Mouse (Mus musculus) spleen, postnatal 14 days (tissue): Measurements from ENCODE around the gene Medag.

Experiments used
- DNase-seq, 2 experiments: peaks; one replicate each; pipeline ENCODE4 v3.0.0; 2021 to 2022; ENCODE audit warnings: low spot score in 2 of 2

Medag gene

DNA sequence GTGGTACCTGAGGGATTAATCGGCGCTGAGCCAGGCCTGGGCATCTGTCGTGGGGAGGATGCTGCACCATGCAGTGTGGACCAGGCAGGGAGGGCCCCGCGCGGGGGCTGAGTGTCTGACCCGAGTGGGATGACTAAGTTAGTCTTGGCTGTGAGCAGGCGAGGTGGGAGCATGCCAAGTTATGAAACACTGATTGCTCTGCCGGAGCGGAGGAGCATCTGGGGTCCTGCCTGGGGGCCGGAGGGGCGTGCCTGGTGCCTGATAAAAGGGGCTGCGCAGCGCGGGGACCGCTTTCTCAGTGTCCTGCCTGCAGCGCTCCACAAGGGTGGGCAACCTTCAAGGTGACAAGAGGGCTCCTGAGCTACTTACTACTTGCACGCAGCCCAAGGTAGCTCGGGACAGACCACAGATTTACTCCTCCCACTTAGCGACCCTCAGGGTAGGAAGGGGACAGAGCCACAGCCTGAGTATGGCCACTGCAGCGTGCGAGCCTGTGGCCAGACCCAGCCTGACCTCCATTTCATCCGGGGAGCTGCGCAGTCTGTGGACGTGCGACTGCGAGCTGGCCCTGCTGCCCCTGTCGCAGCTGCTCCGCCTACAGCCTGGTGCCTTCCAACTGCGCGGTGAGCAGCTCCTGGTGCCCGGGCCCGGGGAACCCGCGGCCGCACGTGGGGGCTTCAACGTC is at the start of gene Medag:
Gene Medag, plus strand, starts transcription at position 241 of the 685 bp plus-strand sequence.
- DNase-seq = no peak

DNA sequence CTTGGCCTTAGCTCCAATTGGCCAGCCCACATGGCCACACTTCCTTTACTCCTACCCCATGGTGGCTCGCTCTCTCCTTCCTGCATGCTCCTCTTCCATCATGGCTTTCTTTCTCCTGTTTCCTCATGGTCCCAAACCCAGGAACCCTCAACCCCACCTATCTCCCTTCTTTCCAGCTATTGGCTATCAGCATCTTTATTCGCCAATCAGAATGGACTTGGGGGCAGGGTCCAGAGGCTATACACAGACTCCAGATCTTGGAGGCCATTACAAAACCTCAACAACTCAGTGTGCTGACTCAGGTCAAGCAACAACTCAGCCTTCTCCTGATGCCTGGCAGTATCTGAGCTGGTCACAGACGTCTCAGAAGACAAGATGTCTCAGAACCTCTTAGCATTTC is 48.9 kb upstream of the Medag start:
- no peak for DNase-seq

DNA sequence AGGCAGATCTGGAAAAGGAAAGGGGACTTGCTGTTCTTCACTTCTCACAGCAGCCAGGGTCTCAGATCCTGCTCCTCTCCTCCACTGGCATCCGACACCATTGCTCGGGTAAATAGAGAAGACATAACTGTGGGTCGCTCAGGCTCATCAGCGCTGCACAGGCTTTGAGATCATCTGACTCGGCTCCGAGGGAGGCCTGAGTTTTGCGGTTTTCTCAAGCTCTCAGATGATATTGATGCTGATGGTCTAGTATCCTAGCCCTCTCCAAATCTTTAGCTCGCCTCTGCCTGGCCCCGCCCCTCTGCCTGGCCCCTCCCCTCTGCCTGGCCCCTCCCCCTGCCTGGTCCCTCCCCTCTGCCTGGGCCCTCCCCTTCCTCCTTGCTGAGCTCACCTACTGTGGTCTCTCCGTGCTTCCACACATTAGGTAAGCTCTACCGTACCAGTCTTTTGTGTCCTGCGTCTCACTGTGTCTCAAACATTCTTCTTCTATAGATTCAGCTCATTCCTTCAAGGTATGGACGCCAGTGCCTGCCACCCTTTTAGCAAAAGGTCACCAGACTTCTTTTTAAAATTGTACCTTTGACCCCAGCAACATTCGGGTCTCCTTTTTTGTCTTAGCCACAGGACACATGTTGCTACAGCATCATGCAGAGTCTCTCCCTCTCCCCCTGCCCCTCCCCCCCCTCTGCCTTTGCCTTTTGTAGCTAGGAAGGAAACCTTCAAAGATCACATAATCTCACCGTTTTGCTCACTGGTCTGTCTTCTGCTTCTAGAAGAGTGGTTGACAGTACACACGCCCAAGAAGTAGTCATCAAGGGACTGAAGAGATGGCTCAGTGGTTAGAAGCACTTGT is 47.4 kb upstream of the Medag start:
- DNase-seq = no peak

DNA sequence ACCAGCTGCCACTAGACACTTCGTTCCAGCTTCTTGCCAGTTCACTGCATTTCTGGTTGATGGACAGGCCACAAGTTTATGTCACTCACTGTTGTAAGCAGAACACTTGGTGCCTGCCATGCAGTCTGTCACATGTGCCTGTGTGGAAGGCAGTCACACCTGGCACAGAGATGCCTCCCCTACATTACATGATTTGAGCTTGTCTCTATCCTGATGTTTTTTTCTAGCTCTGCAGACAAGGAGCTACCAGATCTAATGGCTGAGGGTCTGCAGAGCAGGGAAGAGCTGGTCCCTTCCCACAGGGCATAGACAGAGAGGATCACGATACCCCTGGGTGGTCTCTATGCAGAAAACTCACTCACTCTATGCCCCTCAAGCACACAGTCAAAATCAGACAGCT is 44.5 kb upstream of the Medag start:
- DNase-seq = no peak

DNA sequence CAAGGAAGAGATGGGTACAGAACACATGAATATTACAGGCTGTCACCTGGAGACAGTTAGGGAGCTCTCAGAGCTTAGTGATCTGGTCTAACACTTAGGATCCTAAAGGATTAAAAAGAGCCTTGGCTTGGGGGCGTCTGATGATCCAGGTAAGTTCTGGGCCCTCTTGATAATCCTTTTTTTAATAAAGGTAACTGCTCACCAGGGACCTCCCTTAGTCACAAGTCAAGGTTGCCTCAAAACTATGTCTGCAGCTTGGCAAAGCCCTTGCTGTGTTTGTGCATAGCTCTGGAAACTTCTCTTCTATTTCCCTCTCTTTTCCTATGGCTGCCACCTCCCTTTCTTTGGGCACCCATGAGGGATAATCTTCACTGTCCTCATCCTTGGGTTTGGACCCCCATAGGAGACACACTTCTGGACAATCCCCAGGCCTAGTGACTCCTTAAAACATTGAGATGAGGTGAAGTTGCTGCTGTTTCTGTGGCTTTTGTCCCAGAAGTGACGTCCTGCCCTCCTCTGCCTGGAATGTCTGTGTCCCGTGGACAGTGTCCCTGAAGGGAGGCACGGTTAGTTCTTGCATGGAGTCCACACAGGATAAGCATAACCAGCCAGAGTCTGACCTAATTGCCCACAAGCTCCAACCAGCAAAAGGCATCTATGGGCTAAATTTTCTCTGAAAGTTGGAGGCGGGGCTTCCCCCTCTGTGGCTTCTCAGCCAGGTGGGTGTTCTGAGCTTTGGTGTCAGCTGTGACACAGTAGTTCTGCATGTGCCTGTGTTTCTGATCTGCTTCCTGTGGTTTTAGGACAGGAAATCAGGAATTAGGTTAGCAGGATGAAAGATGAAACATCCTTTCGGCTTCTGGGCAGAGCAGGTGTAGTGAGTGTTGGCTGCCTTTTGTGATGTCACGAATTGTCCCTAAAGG is 43.7 kb upstream of the Medag start:
- DNase-seq = no peak

DNA sequence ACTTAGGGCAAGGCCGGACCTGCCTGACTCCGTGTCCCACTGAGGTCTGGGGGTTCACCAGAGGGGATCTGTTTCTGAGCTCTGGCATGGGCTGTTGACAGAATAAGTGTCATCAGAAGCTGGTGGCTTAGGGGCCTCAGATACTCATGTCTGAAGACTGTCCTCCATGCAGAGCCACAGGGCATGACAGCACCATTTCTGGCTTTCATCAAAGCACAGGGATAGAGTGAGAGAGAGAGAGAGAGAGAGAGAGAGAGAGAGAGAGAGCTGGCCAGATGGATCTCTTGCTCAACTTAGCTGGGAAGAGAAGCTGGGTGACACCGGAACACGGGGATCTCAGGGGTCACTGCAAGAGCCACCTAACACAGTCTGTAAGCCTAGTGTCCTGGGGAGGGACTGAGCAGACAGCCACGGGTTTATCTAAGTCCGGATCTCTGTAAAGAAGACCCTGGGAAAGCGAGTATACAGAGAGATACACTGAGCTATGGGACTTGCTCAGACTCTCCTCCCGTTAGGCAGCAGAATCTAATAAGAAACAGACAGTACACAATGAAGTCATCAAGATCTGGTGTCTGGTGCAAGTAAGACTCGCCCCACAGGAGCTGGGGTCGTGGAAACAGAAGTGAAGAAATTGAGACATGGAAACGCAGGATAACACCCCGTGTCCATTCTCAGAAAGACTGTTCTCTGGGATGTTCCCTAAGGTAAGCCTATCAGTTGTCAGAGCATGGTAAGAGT is 42.8 kb upstream of the Medag start:
- DNase-seq = no peak

DNA sequence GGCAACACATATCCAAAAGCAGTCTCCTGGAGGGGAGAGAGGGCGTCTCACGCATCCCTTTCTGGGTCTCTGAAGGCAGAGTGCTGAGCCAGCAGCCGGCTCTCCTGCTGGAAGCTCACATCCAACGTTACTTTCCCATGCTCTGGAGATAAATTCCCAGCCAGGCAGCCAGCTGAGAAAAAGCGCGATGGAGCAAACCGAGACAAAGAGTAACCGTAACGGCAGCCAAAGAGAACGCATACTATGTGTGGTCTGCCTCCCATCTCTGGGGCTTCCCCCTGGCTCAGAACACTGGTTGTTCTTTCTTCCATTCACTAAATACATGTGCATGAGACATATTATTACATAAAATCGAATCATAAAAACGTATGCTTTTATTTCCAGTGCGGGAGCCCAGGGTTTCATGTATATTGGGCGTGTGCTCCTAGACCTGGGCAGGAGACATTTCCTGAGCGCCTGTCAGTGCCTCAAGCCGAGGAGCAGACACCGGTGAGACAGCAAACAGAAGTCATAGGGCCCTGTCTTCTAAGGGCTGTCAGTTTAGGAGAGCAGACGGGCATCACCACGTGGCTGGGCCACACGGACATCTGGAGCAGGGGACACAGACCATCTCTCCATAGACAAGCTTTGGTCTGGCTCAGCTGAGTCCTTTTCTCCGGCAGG is 42.0 kb upstream of the Medag start:
- no peak for DNase-seq

DNA sequence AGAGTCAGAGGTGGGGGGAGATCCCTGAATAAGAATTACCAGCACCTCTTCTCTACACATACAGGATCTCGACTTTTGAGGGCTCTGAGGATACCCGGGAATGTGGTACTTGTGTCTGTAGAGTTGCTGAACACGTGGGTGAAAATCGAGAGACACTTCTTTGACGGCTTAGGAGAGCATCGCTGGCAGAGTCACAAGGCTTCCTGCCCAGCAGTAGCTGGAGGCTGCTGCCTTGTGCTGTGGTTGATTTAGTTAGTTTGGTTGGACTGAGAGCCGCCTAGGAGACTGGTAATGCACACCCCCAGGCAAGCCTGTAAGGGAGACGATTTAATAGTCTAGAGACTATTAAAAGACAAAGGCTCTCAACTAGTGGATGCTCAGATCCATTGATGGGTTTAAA is 39.5 kb upstream of the Medag start:
- no peak for DNase-seq

DNA sequence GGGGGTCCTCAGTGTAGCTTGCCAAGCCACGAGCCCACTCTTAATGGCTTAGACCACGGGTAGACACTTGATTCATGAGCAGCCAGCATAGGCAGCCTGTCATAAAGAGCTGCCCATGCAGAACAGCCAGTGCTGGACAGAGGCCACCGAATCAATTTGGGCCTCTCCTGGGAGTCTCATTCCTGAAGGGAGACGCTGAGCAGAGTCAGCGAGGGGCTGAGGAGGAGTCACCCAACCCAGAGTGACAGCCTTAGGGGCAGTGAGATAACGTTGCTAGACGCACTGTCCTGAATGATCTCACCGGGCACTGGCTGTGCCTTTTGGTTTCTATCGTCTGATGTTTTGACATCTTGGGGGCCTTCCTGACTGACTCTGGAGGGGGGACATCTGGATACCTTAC is 38.3 kb upstream of the Medag start:
- DNase-seq = no peak

DNA sequence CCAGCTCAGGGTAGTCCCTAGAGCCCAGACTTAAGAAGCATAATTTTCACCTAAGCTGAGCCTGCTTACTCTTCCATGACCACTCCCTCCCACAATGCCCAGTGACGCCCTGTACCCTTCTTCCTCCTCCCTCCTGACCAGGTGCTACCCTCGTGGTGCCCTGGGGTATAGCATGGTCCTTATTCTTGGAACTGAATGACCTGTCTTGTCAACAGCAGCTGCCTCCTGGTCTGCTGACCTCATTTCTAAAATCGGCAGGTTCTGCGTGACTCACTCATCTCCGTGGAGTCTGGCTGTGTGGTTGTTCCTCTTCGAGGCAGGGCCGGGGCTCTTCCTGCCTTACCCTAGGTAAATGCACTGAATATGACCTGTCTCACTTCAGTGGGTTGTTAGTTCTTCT is 37.5 kb upstream of the Medag start:
- DNase-seq = peak in 1 of 2 experiments; percentile 4

DNA sequence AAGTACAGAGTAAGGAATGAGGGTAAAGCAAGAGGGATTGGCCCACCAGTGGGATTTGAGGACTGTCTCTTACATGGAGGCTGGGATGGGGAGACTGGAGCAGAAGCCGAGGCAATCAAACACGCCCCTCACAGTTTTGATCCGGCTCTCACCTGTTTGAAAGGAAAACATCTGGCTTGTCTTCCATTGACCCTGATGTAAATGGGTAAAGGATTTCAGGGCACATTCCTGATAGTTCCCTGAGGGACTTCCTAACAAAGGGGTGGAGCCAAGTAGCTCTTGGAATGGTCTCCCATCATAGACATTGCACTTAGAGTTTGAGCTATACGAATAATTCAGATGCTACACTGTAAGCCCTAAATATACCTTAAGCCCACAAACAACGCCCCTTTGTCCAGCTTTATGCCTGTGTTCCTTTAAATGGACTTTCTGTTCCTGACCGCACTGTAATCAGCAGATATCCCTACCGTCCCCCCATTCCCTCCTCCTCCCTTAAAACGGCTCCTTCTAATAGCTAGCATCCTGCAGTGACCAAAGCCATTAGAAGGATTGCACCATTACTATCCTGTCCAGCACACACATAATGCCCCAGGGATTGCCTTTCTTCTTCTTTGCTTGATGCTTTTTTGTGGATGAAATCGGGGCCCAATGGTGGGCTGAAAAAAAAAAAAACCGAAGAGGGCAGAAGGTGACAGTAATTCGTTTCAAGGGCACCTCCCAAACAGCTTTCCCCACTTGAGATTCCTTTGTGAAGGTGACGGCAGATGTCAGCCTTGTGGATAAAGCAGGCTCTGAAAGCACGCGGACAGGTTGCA is 36.3 kb upstream of the Medag start:
- no peak for DNase-seq

DNA sequence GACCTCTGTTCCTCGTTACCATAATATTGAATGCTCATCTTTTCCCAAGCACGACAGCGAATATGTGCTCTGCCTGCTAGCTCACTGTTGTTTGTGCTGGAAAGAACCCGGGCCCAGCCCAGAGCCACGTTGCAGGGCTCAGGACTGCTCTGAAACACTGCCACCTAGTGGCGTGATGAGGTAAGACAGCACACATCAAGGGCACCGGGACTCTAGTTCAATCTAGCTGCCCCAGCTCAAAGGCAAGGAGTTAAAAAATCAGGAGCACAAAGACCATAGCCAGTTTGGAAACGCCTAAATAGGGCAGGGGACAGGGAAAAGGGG is 35.7 kb upstream of the Medag start:
- peak; percentile 58 to 75 for DNase-seq

DNA sequence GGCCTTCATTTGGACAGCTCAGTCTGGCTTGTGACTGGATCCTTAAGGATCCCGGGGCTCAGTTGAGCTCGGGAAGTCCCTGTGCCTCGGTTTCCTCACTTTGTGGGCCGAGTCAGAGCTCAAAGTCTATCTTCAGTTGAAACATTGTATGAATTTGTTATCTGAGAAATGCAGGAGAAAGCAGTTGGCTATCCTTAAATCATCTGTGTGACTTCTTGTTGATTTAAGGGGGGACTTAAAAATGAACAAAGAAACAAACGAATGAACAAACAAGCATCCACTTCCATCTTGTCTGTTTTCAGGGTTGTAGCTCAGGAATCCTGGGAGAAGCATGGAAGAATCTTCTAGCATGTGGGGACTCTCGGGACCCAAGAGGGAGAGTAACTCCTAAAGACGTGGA is 35.2 kb upstream of the Medag start:
- no peak for DNase-seq

DNA sequence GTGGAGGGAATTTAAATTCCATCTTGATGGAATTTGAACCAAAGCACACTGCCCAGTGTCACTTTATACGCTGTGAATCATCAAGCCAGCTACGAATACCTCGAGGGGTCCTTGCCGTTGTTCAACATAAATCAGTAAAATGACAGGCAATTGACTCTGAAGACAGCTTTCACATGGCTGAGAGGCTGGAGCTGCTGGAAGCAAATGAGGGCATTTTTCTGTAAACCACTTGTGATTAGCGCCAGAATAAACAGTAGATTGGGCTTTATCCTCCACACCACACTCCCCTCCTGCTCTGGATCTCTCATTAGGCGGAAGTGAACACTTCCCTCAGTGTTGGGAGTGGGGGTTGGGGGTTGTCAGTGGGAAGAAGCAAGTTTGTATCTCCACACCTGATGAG is 34.3 kb upstream of the Medag start:
- no peak for DNase-seq

DNA sequence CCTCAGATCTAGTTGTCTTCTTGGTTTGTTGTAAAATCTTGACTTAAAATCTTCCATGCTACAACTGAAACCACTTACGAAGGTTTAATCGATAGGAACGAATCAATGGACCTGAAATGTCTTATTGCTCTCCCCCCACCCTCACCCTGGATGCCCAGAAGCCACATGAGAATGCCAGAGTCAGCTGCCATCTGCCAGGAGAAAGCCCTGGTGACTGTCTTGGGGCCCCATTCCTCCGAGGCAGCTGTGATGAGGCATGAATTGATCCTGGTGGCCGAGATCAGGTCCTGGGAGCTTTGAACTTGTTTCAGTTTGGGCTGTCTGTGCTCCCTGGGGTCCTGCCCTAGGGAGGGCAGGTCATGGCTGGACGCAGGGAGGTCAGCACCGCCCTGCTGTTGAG is 33.0 kb upstream of the Medag start:
- no peak for DNase-seq

DNA sequence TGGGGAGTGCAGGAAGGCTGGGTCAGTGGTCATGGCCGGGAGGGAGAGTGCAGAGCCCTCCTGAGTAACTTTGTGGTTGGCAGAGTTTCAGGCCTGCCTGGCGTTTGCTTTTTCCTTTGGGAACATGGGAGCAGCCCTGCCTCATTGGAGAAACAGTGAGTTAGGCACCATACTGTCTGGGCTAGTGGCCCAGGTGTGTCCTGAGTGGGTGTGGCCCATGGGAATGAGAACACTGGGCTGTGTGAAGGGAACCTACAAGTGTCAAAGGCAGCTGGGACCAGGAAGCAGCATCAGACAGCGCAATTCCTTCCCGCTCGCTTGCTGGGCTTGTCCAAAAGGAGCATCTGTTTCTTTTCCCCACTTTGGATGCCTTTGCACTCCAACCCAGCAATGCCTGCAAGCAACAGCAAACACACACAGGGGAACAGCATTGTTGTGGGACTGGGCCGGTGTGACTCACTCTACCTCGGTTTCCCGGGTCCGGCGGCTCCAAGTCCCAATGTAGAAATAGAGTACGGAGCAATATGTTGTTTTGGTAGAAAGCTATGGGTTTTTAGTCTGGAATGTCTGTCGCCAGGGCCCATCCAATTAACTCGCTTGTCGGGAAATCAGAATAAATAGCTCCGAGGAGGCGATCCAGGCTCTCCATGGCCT is 32.3 kb upstream of the Medag start:
- DNase-seq = no peak

DNA sequence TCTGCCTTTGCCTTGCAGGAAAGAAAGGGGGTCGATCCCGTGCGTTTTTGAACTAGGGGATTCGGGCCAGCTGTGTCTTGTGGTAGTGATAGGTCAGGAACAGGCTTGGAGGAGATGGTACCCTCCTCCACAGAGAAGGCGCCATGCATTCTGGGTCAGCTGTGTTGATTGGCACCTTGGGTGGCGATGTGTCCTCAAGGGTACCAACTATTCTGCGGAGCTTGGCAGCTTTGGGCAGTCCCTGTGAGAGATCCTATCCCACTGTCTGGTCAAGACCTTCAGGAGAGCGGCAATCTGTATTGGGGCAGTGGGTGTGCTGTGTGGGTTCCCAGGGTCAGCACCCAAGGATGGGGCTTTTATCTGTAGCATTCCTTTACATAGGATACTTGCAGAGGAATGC is 31.7 kb upstream of the Medag start:
- DNase-seq = no peak

DNA sequence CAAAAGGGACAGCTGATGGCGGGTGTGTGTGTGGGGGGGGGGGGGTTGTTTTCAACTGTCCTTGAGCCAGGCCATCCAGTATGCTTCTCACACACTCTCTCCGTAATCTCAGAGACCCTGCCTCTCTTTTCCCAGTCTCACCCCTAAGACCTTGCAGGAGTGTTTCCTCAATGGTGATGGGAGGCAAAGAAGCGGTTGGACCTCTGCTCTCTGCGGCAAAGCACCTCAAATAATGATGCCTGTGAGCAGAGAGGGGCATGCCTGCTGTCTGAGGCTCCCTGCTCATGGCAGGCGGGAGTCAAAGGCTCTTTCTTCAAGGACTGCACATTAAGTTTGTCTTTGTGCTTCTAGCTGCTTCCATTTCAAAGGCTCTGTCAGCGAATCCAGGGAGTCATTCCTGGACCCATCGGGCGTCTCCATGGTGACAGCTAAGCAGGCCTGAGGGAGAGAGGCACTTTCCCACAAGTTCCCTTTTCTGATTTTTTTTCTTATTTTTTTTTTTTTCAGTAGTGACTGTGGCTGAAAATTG is 31.1 kb upstream of the Medag start:
- no peak for DNase-seq

DNA sequence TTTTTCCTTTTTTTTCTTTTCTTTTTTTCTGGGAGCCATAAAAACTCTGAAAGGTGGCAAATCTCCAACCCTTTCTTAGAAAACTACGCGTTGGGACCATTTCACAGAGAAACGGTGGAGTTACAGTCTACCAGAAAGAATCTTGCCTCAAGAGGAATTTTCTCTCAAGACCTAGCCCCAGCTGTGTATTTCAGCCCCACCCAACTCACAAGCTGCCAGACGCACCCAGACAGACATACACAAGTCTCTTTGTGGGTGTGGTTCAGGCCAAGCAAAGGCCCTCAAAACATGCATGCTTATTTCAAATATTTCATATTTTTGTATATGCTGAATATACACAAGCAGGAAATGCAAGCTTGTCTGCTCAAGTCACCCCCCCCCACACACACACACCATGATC is 29.6 kb upstream of the Medag start:
- DNase-seq = no peak

DNA sequence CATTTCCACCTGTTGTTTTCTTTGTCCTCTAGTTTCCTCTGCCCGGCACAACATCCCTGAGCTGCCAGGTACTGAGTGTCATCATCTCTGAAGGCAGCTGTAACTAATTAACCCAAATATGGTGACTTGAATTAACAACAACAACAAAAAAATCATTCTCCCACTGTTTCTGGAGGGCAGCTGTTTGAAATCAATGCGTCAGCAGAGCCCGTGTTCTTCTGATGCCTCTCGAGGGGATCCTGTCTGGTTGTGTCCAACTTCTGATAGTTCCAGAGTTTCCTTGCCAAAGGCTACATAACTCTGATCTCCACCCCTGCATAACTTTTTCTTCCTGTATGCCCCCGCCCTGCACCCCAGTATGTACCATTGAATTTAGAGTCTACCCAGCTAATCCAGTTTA is 28.9 kb upstream of the Medag start:
- DNase-seq = no peak
